Mouse (Mus musculus): ENCODE measurements around the gene Adrm1. TPM values are rescaled to one million over a fixed set of nuclear protein-coding genes. Genes with fewer than 3 reads are reported as not detected.
A peak's percentile ranks its signal among the peaks of the same experiment; 100 is the strongest.

The Adrm1 gene
- polyA plus RNA-seq, 1 experiment from 2014 or later, result 207 TPM

GRCm38 (mm10) chr2:180187362-180187761, 16.1 kb downstream of the Adrm1 start:
- Histone ChIP-seq H3K9ac (no peak overlapping the region), H3K27ac (no peak overlapping the region), H3K9me3 (replicated peaks) (no peaks in the 10 kb centered on the region), H3K27me3 (no peaks in the 10 kb centered on the region), H3K4me2 (no peak overlapping the region), H3K4me3 (replicated peaks) (no peak overlapping the region), H3K4me1 (no peaks in the 10 kb centered on the region; the same call in 1 of the 2 replicates), H3K36me3 (peaks cover 73% of the 10 kb centered on the region)
- 86% methylated on average over 11 of the region's 11 CpGs for WGBS
- no peak for ATAC-seq (replicated peaks; ENCODE audit: low FRiP score)

GRCm38 (mm10) chr2:180196610-180197322, 25.5 kb downstream of the Adrm1 start:
- H3K4me2 ChIP-seq, result no peak overlapping the region
- no peak overlapping the region for H3K27ac ChIP-seq
- H3K9ac ChIP-seq, result no peak overlapping the region
- no peaks in the 10 kb centered on the region for H3K9me3 ChIP-seq (replicated peaks)
- no peaks in the 10 kb centered on the region for H3K27me3 ChIP-seq
- no peak for ATAC-seq (replicated peaks; ENCODE audit: low FRiP score)
- 87% methylated on average over 6 of the region's 12 CpGs for WGBS
- H3K4me3 ChIP-seq (replicated peaks), result no peak overlapping the region
- H3K36me3 ChIP-seq, result peaks cover 75% of the 10 kb centered on the region
- 0 out of 2 replicates have a peak, but pooled peaks cover 2% of the 10 kb centered on the region for H3K4me1 ChIP-seq

- Histone ChIP-seq H3K4me1 (0 out of 2 replicates have a peak, but pooled peaks cover 2% of the 10 kb centered on the region), H3K36me3 (peaks cover 75% of the 10 kb centered on the region), H3K9me3 (replicated peaks) (no peaks in the 10 kb centered on the region), H3K4me3 (replicated peaks) (no peak overlapping the region), H3K4me2 (no peak overlapping the region), H3K27me3 (no peaks in the 10 kb centered on the region), H3K9ac (no peak overlapping the region), H3K27ac (no peak overlapping the region)
- no peak for ATAC-seq (replicated peaks; ENCODE audit: low FRiP score)
- 87% methylated on average over 10 of the region's 10 CpGs for WGBS
These were observed 26.2 kb downstream of the Adrm1 start for GRCm38 (mm10) chr2:180197323-180198037.

- Histone ChIP-seq H3K4me1 (0 out of 2 replicates have a peak, but pooled peaks cover 2% of the 10 kb centered on the region), H3K36me3 (peaks cover 66% of the 10 kb centered on the region), H3K27ac (no peak overlapping the region), H3K27me3 (no peaks in the 10 kb centered on the region), H3K9ac (no peak overlapping the region), H3K9me3 (replicated peaks) (no peaks in the 10 kb centered on the region), H3K4me3 (replicated peaks) (no peak overlapping the region), H3K4me2 (no peak overlapping the region)
- ATAC-seq (replicated peaks; ENCODE audit: low FRiP score), result no peak
- 90% methylated on average over 10 of the region's 10 CpGs for WGBS
These were observed 27.5 kb downstream of the Adrm1 start for GRCm38 (mm10) chr2:180198782-180199181.

GRCm38 (mm10) chr2:180200681-180201080, 29.4 kb downstream of the Adrm1 start:
- Histone ChIP-seq H3K4me1 (no peaks in the 10 kb centered on the region), H3K4me3 (replicated peaks) (no peak overlapping the region), H3K36me3 (peaks cover 56% of the 10 kb centered on the region), H3K27me3 (no peaks in the 10 kb centered on the region), H3K9me3 (replicated peaks) (no peaks in the 10 kb centered on the region), H3K9ac (no peak overlapping the region), H3K4me2 (no peak overlapping the region), H3K27ac (no peak overlapping the region)
- ATAC-seq (replicated peaks; ENCODE audit: low FRiP score), result no peak
- WGBS, result 72% methylated on average over 11 of the region's 11 CpGs

GRCm38 (mm10) chr2:180201303-180201702, 30.0 kb downstream of the Adrm1 start:
- H3K9ac ChIP-seq, result no peak overlapping the region
- H3K27ac ChIP-seq, result no peak overlapping the region
- H3K27me3 ChIP-seq, result no peaks in the 10 kb centered on the region
- H3K4me3 ChIP-seq (replicated peaks), result no peak overlapping the region
- ATAC-seq (replicated peaks; ENCODE audit: low FRiP score), result no peak
- 65% methylated on average over 9 of the region's 9 CpGs for WGBS
- no peaks in the 10 kb centered on the region for H3K4me1 ChIP-seq
- H3K36me3 ChIP-seq, result peaks cover 54% of the 10 kb centered on the region
- no peak overlapping the region for H3K4me2 ChIP-seq
- H3K9me3 ChIP-seq (replicated peaks), result no peaks in the 10 kb centered on the region

GRCm38 (mm10) chr2:180202263-180202662, 31.0 kb downstream of the Adrm1 start:
- no peak for ATAC-seq (replicated peaks; ENCODE audit: low FRiP score)
- Histone ChIP-seq H3K4me3 (replicated peaks) (no peak overlapping the region), H3K4me1 (no peaks in the 10 kb centered on the region), H3K27me3 (no peaks in the 10 kb centered on the region), H3K4me2 (no peak overlapping the region), H3K27ac (no peak overlapping the region), H3K36me3 (peaks cover 55% of the 10 kb centered on the region), H3K9ac (no peak overlapping the region), H3K9me3 (replicated peaks) (no peaks in the 10 kb centered on the region)
- 88% methylated on average over 14 of the region's 14 CpGs for WGBS

- no peaks in the 10 kb centered on the region for H3K4me1 ChIP-seq
- no peak overlapping the region for H3K27ac ChIP-seq
- H3K4me2 ChIP-seq, result no peak overlapping the region
- ATAC-seq (replicated peaks; ENCODE audit: low FRiP score), result no peak
- no peak overlapping the region for H3K4me3 ChIP-seq (replicated peaks)
- no peak overlapping the region for H3K9ac ChIP-seq
- H3K36me3 ChIP-seq, result peaks cover 51% of the 10 kb centered on the region
- H3K27me3 ChIP-seq, result no peaks in the 10 kb centered on the region
- WGBS, result 66% methylated on average over 10 of the region's 10 CpGs
- no peaks in the 10 kb centered on the region for H3K9me3 ChIP-seq (replicated peaks)
These were observed 31.5 kb downstream of the Adrm1 start for GRCm38 (mm10) chr2:180202805-180203204.

- WGBS, result 91% methylated on average over 9 of the region's 9 CpGs
- no peaks in the 10 kb centered on the region for H3K9me3 ChIP-seq (replicated peaks)
- no peak overlapping the region for H3K4me2 ChIP-seq
- no peak overlapping the region for H3K9ac ChIP-seq
- H3K4me3 ChIP-seq (replicated peaks), result no peak overlapping the region
- ATAC-seq (replicated peaks; ENCODE audit: low FRiP score), result no peak
- no peaks in the 10 kb centered on the region for H3K4me1 ChIP-seq
- H3K27ac ChIP-seq, result no peak overlapping the region
- peaks cover 46% of the 10 kb centered on the region for H3K36me3 ChIP-seq
- no peaks in the 10 kb centered on the region for H3K27me3 ChIP-seq
These were observed 33.2 kb downstream of the Adrm1 start for GRCm38 (mm10) chr2:180204501-180204900.

- no peak for ATAC-seq (replicated peaks; ENCODE audit: low FRiP score)
- no peaks in the 10 kb centered on the region for H3K4me1 ChIP-seq
- no peaks in the 10 kb centered on the region for H3K9me3 ChIP-seq (replicated peaks)
- no peak overlapping the region for H3K9ac ChIP-seq
- 91% methylated on average over 12 of the region's 12 CpGs for WGBS
- no peaks in the 10 kb centered on the region for H3K27me3 ChIP-seq
- H3K36me3 ChIP-seq, result peaks cover 46% of the 10 kb centered on the region
- H3K27ac ChIP-seq, result no peak overlapping the region
- H3K4me3 ChIP-seq (replicated peaks), result no peak overlapping the region
- no peak overlapping the region for H3K4me2 ChIP-seq
These were observed 34.0 kb downstream of the Adrm1 start for GRCm38 (mm10) chr2:180205083-180205955.

GRCm38 (mm10) chr2:180205956-180206280, 34.6 kb downstream of the Adrm1 start:
- WGBS, result 87% methylated on average over 2 of the region's 2 CpGs

GRCm38 (mm10) chr2:180207840-180208239, 36.6 kb downstream of the Adrm1 start:
- H3K36me3 ChIP-seq, result peaks cover 24% of the 10 kb centered on the region; the same call in 1 of the 2 replicates
- peak; percentile 16; the same call in 1 of the 2 replicates for ATAC-seq (replicated peaks; ENCODE audit: low FRiP score)
- H3K4me3 ChIP-seq (replicated peaks), result no peak overlapping the region
- no peak overlapping the region for H3K27ac ChIP-seq
- H3K27me3 ChIP-seq, result no peaks in the 10 kb centered on the region
- H3K9me3 ChIP-seq (replicated peaks), result no peaks in the 10 kb centered on the region
- no peak overlapping the region for H3K4me2 ChIP-seq
- 49% methylated on average over 7 of the region's 7 CpGs for WGBS
- no peak overlapping the region for H3K9ac ChIP-seq
- no peaks in the 10 kb centered on the region for H3K4me1 ChIP-seq

More at GRCm38 (mm10) chr2:180205956-180206280, 34.6 kb downstream of the Adrm1 start:
- no peak overlapping the region for H3K27ac ChIP-seq
- peaks cover 40% of the 10 kb centered on the region for H3K36me3 ChIP-seq
- ATAC-seq (replicated peaks; ENCODE audit: low FRiP score), result no peak
- H3K4me3 ChIP-seq (replicated peaks), result no peak overlapping the region
- H3K27me3 ChIP-seq, result no peaks in the 10 kb centered on the region
- no peaks in the 10 kb centered on the region for H3K9me3 ChIP-seq (replicated peaks)
- no peak overlapping the region for H3K9ac ChIP-seq
- H3K4me1 ChIP-seq, result no peaks in the 10 kb centered on the region
- no peak overlapping the region for H3K4me2 ChIP-seq
